Mouse (Mus musculus) MEL (cell line): ENCODE measurements around the gene Jpt1.

Experiments used
- CHD2 ChIP-seq: IDR thresholded peaks from 2 replicates; pipeline ENCODE4 v1.6.1; 2011; ENCODE audit warnings: low read length, improper control_type of control experiment
- CTCF ChIP-seq, 3 experiments: IDR thresholded peaks in 2 of 3; conservative IDR thresholded peaks in 1 of 3; 2 replicates each; pipeline ENCODE4 v1.5.1; 2011 to 2012; ENCODE audit warnings: low read length in 3 of 3, low read depth in 2 of 3, mild to moderate bottlenecking in 2 of 3, improper control_type of control experiment in 1 of 3, inconsistent platforms in 1 of 3, mixed read lengths in 1 of 3, moderate library complexity in 1 of 3; ENCODE audit not compliant: control insufficient read depth in 1 of 3, insufficient read depth in 1 of 3, poor library complexity in 1 of 3, severe bottlenecking in 1 of 3
- EP300 ChIP-seq, 2 experiments: IDR thresholded peaks; 2 replicates each; pipeline ENCODE4 v1.6.1; 2011; ENCODE audit warnings: improper control_type of control experiment in 2 of 2, low read length in 2 of 2, low read depth in 1 of 2, mild to moderate bottlenecking in 1 of 2
- GABPA ChIP-seq: IDR thresholded peaks from 2 replicates; pipeline ENCODE4 v1.6.1; 2012; ENCODE audit warnings: low read depth, mild to moderate bottlenecking, inconsistent platforms, low read length, improper control_type of control experiment, moderate library complexity
- JUND ChIP-seq: IDR thresholded peaks from 2 replicates; pipeline ENCODE4 v1.6.1; 2011; ENCODE audit warnings: low read depth, mild to moderate bottlenecking, improper control_type of control experiment, low read length
- MAFK ChIP-seq: IDR thresholded peaks from 2 replicates; pipeline ENCODE4 v1.6.1; 2011; ENCODE audit warnings: low read depth, mild to moderate bottlenecking, low read length, improper control_type of control experiment, borderline replicate concordance
- POLR2A ChIP-seq, 2 experiments: IDR thresholded peaks; 2 replicates each; pipeline ENCODE4 v1.6.1; 2011 to 2012; ENCODE audit warnings: low read length in 2 of 2, mild to moderate bottlenecking in 2 of 2, control low read depth in 1 of 2, improper control_type of control experiment in 1 of 2, low read depth in 1 of 2, moderate library complexity in 1 of 2; ENCODE audit not compliant: control insufficient read depth in 1 of 2, insufficient read depth in 1 of 2, poor library complexity in 1 of 2
- RAD21 ChIP-seq: IDR thresholded peaks from 2 replicates; pipeline ENCODE4 v1.6.1; 2011; ENCODE audit warnings: mild to moderate bottlenecking, low read depth, low read length, improper control_type of control experiment
- TBP ChIP-seq: IDR thresholded peaks from 2 replicates; pipeline ENCODE4 v1.8.0; 2011; ENCODE audit warnings: low read depth, low read length, improper control_type of control experiment

GRCm38 (mm10) chr11:115475025-115475757, 39.0 kb downstream of the Jpt1 start, which contains the start of gene Armc7:
- TF ChIP-seq POLR2A (IDR thresholded peaks at IDR 0.05; ENCODE audit: control insufficient read depth in 1 of 2, insufficient read depth in 1 of 2, low read depth in 1 of 2, low read length in 2 of 2, poor library complexity in 1 of 2) (peak; percentile 77 to 83), CTCF (IDR thresholded peaks at IDR 0.05 in 2 of 3, conservative IDR thresholded peaks at IDR 0.05 in 1 of 3; ENCODE audit: control insufficient read depth in 1 of 3, insufficient read depth in 1 of 3, low read depth in 2 of 3, low read length in 3 of 3, poor library complexity in 1 of 3, severe bottlenecking in 1 of 3) (no peak), MAFK (no peak), JUND (no peak), CHD2 (no peak), RAD21 (no peak), GABPA (no peak), TBP (peak; percentile 48; the same call in 1 of the 2 replicates), EP300 (IDR thresholded peaks at IDR 0.05; ENCODE audit: low read depth in 1 of 2, low read length in 2 of 2) (no peak; a peak in 1 of 4 replicates)
